Mouse (Mus musculus) myocyte (in vitro differentiated cells): ENCODE data around the gene Rnf6.
"Not testable (repeated sequence)": the region's sequence is repeated elsewhere in the genome, so short reads cannot be mapped to it uniquely, and the experiment has no call there.

ENCODE experiments used
- CEBPB ChIP-seq: IDR thresholded peaks from 2 replicates; pipeline ENCODE4 v1.6.1; 2011; ENCODE audit warnings: mild to moderate bottlenecking, moderate library complexity; ENCODE audit not compliant: poor library complexity, insufficient read depth, severe bottlenecking
- E2F4 ChIP-seq: IDR thresholded peaks from one replicate; pipeline ENCODE4 v1.6.1; 2011; ENCODE audit warnings: mild to moderate bottlenecking, control low read depth, moderate library complexity; ENCODE audit not compliant: insufficient read depth
- MAX ChIP-seq: IDR thresholded peaks from one replicate; pipeline ENCODE4 v1.6.1; 2011; ENCODE audit warnings: low read depth, mild to moderate bottlenecking, control low read depth
- MYOD1 ChIP-seq, 3 experiments: IDR thresholded peaks; one replicate each; pipeline ENCODE4 v1.6.1; 2011; ENCODE audit warnings: control low read depth in 2 of 3, low read depth in 2 of 3, mild to moderate bottlenecking in 2 of 3, moderate library complexity in 1 of 3; ENCODE audit not compliant: insufficient read length in 2 of 3, control insufficient read depth in 1 of 3
- MYOG ChIP-seq, 3 experiments: IDR thresholded peaks; one replicate each; pipeline ENCODE4 v1.6.1; 2011; ENCODE audit warnings: control low read depth in 2 of 3, low read depth in 2 of 3, mild to moderate bottlenecking in 2 of 3; ENCODE audit not compliant: insufficient read length in 2 of 3, control insufficient read depth in 1 of 3, insufficient read depth in 1 of 3
- POLR2A ChIP-seq: IDR thresholded peaks from one replicate; pipeline ENCODE4 v1.6.1; 2011; ENCODE audit warnings: low read depth, mild to moderate bottlenecking, control low read depth, moderate library complexity; ENCODE audit not compliant: insufficient read length
- POLR2AphosphoS2 ChIP-seq: IDR thresholded peaks from one replicate; pipeline ENCODE4 v1.6.1; 2011; ENCODE audit warnings: low read depth, control low read depth; ENCODE audit not compliant: insufficient read length
- REST ChIP-seq: IDR thresholded peaks from one replicate; pipeline ENCODE4 v1.6.1; 2011; ENCODE audit warnings: mild to moderate bottlenecking, control low read depth, moderate library complexity; ENCODE audit not compliant: insufficient read depth, insufficient read length
- SRF ChIP-seq: IDR thresholded peaks from one replicate; pipeline ENCODE4 v1.6.1; 2011; ENCODE audit warnings: low read depth; ENCODE audit not compliant: control insufficient read depth, insufficient read length
- TCF12 ChIP-seq: IDR thresholded peaks from one replicate; pipeline ENCODE4 v1.6.1; 2011; ENCODE audit warnings: mild to moderate bottlenecking, control low read depth; ENCODE audit not compliant: poor library complexity, insufficient read depth, severe bottlenecking
- TCF3 ChIP-seq: IDR thresholded peaks from one replicate; pipeline ENCODE4 v1.6.1; 2011; ENCODE audit warnings: low read depth, control low read depth; ENCODE audit not compliant: insufficient read length
- USF1 ChIP-seq: IDR thresholded peaks from one replicate; pipeline ENCODE4 v1.6.1; 2011; ENCODE audit warnings: low read depth, mild to moderate bottlenecking, control low read depth, moderate library complexity

DNA sequence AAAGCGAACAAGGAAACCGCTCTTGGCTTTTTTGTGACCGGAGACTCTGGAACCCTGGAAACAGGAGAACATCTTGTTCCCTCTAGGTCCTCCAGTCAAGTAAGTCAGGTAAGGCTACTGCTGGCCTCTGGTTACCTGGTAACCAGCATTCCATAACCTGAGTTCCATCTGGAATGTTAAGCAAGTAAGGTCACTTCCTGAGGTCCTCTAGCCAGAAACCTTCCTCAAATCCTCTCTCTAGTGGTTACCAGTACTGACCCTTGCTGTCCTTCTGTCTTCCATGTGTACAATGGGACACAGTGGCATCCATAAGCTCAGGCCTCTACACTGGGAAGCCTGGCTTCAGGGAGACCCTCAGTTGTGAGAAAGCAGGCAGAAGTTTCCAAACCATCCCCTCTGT, 60.9 kb downstream of the Rnf6 start, which contains the start of gene Gm5565:
- TF ChIP-seq CEBPB; POLR2A; POLR2AphosphoS2; MAX; E2F4; TCF3; SRF; USF1; TCF12; MYOD1 (IDR thresholded peaks at IDR 0.05; ENCODE audit: control insufficient read depth in 1 of 3, insufficient read length in 2 of 3, low read depth in 2 of 3); REST; MYOG (IDR thresholded peaks at IDR 0.05; ENCODE audit: control insufficient read depth in 1 of 3, insufficient read depth in 1 of 3, insufficient read length in 2 of 3, low read depth in 2 of 3): not testable (repeated sequence)
